Mouse (Mus musculus): ENCODE data around the gene Rab19.
"Not testable (repeated sequence)": the region's sequence is repeated elsewhere in the genome, so short reads cannot be mapped to it uniquely, and the experiment has no call there.

The Rab19 gene

GRCm38 (mm10) chr6:39429007-39429788 lies 48.2 kb downstream of the Rab19 start:
- no peak for DNase-seq (ENCODE audit: low spot score in 2 of 2)

GRCm38 (mm10) chr6:39430722-39431121 lies 49.7 kb downstream of the Rab19 start:
- no peak for DNase-seq (ENCODE audit: low spot score in 2 of 2)

GRCm38 (mm10) chr6:39433174-39433573 lies 52.2 kb downstream of the Rab19 start:
- DNase-seq (ENCODE audit: low spot score in 2 of 2) = no peak

- no peak for DNase-seq (ENCODE audit: low spot score in 2 of 2)
Observed at GRCm38 (mm10) chr6:39433701-39434100, 52.7 kb downstream of the Rab19 start.

GRCm38 (mm10) chr6:39434111-39434885 lies 53.3 kb downstream of the Rab19 start:
- no peak for DNase-seq (ENCODE audit: low spot score in 2 of 2)

- DNase-seq (ENCODE audit: low spot score in 2 of 2) = no peak
Observed at GRCm38 (mm10) chr6:39434886-39435492, 54.0 kb downstream of the Rab19 start.

GRCm38 (mm10) chr6:39435875-39436274 lies 54.9 kb downstream of the Rab19 start:
- DNase-seq (ENCODE audit: low spot score in 2 of 2) = no peak

- not testable (repeated sequence) for DNase-seq (ENCODE audit: low spot score in 2 of 2)
Observed at GRCm38 (mm10) chr6:39437519-39437918, 56.5 kb downstream of the Rab19 start.
